Mouse (Mus musculus) kidney, adult 2 months (tissue): ENCODE measurements at regions not wholly inside any gene's neighbourhood (a gene's known extent, or its start where the extent isn't known, plus 50 kb on each side); places are given as distances from the start of the nearest gene placed in this dataset.

Experiments
- DNase-seq: peaks from one replicate; pipeline ENCODE4 v3.0.0; 2021
- H3K27ac ChIP-seq: fragments of 200-500 bp; 2 replicates; pipeline ENCODE4 v1.5.1; 2012; ENCODE audit warnings: low read depth, low read length, control low read depth, inconsistent platforms; ENCODE audit not compliant: insufficient read depth
- H3K27me3 ChIP-seq: fragments of 200-500 bp; replicated peaks from 2 replicates; pipeline ENCODE4 v1.6.1; 2012; ENCODE audit warnings: mild to moderate bottlenecking, moderate library complexity, low read length, inconsistent platforms; ENCODE audit not compliant: control insufficient read depth, insufficient read depth
- H3K36me3 ChIP-seq: fragments of 200-500 bp; 2 replicates; pipeline ENCODE4 v1.6.1; 2012; ENCODE audit warnings: mild to moderate bottlenecking, moderate library complexity, low read length, inconsistent platforms; ENCODE audit not compliant: control insufficient read depth, insufficient read depth
- H3K4me1 ChIP-seq: fragments of 200-500 bp; 2 replicates; pipeline ENCODE4 v1.6.1; 2011; ENCODE audit warnings: low read length; ENCODE audit not compliant: control insufficient read depth, insufficient read depth
- H3K4me3 ChIP-seq: fragments of 200-500 bp; 2 replicates; pipeline ENCODE4 v1.5.1; 2011; ENCODE audit warnings: mild to moderate bottlenecking, low read depth, low read length, control low read depth; ENCODE audit not compliant: insufficient read depth
- CTCF ChIP-seq: fragments of 200-500 bp; conservative IDR thresholded peaks from 2 replicates; pipeline ENCODE4 v1.5.1; 2011; ENCODE audit warnings: low read depth, mild to moderate bottlenecking, control low read depth, low read length, moderate library complexity, mixed read lengths; ENCODE audit not compliant: insufficient read depth, insufficient read length
- POLR2A ChIP-seq: fragments of 200-500 bp; IDR thresholded peaks from one replicate; pipeline ENCODE4 v1.6.1; 2011; ENCODE audit warnings: low read depth, low read length, control low read depth
- WGBS: fragments of 180-500 bp; shearing (Covaris S2); methylation state at CpG from one replicate; pipeline ENCODE4 v1.1.7; 2018; 5-methylcytosine and 5-hydroxymethylcytosine counted together

GRCm38 (mm10) chr4:91029462-91029861, 371.1 kb downstream of the Elavl2 start:
- Histone ChIP-seq H3K4me3 (no peak overlapping the region), H3K27ac (no peak overlapping the region), H3K27me3 (no peaks in the 10 kb centered on the region), H3K4me1 (no peaks in the 10 kb centered on the region), H3K36me3 (no peaks in the 10 kb centered on the region)
- WGBS = 84% methylated on average over 2 of the region's 2 CpGs
- no peak for TF ChIP-seq POLR2A
- no peak for TF ChIP-seq CTCF
- no peak for DNase-seq

- Histone ChIP-seq H3K27ac (no peak overlapping the region), H3K4me1 (no peaks in the 10 kb centered on the region), H3K4me3 (no peak overlapping the region), H3K36me3 (no peaks in the 10 kb centered on the region), H3K27me3 (no peaks in the 10 kb centered on the region)
- WGBS = 88% methylated on average over 6 of the region's 6 CpGs
- DNase-seq = no peak
- TF ChIP-seq CTCF (no peak), POLR2A (no peak)
Observed at GRCm38 (mm10) chr4:91028013-91028626, 372.5 kb downstream of the Elavl2 start.

- Histone ChIP-seq H3K27ac (no peak overlapping the region), H3K4me1 (no peaks in the 10 kb centered on the region), H3K4me3 (no peak overlapping the region), H3K36me3 (no peaks in the 10 kb centered on the region), H3K27me3 (no peaks in the 10 kb centered on the region)
- TF ChIP-seq CTCF (no peak), POLR2A (no peak)
- DNase-seq = no peak
- WGBS = 35% methylated on average over 2 of the region's 2 CpGs
Observed at GRCm38 (mm10) chr4:90996388-90997092, 404.0 kb downstream of the Elavl2 start.

GRCm38 (mm10) chr4:90964658-90965057, 435.9 kb downstream of the Elavl2 start:
- DNase-seq = no peak
- Histone ChIP-seq H3K27ac (no peak overlapping the region), H3K27me3 (no peaks in the 10 kb centered on the region), H3K4me3 (no peak overlapping the region), H3K36me3 (no peaks in the 10 kb centered on the region), H3K4me1 (no peaks in the 10 kb centered on the region)
- TF ChIP-seq CTCF (no peak), POLR2A (no peak)
- 51% methylated on average over 6 of the region's 6 CpGs for whole genome bisulfite sequencing

- no peaks in the 10 kb centered on the region for H3K36me3 ChIP-seq
- no peaks in the 10 kb centered on the region for H3K4me1 ChIP-seq
- no peak overlapping the region for H3K4me3 ChIP-seq
- no peak overlapping the region for H3K27ac ChIP-seq
- H3K27me3 ChIP-seq = no peaks in the 10 kb centered on the region
- no peak for DNase-seq
- TF ChIP-seq CTCF = no peak
- TF ChIP-seq POLR2A = no peak
- 59% methylated on average over 4 of the region's 4 CpGs for whole genome bisulfite sequencing
Observed at GRCm38 (mm10) chr4:90943687-90944385, 456.7 kb downstream of the Elavl2 start.

- no peak for DNase-seq
- H3K27me3 ChIP-seq = no peaks in the 10 kb centered on the region
- no peak for TF ChIP-seq CTCF
- no peak for TF ChIP-seq POLR2A
- H3K4me1 ChIP-seq = no peaks in the 10 kb centered on the region
- no peaks in the 10 kb centered on the region for H3K36me3 ChIP-seq
- H3K27ac ChIP-seq = no peak overlapping the region
- H3K4me3 ChIP-seq = no peak overlapping the region
- WGBS = 87% methylated on average over 6 of the region's 6 CpGs
Observed at GRCm38 (mm10) chr4:90917312-90918107, 483.1 kb downstream of the Elavl2 start.

- TF ChIP-seq POLR2A (no peak), CTCF (no peak)
Observed at GRCm38 (mm10) chr4:90906311-90906710, 494.3 kb downstream of the Elavl2 start.

More at GRCm38 (mm10) chr4:90906311-90906710, 494.3 kb downstream of the Elavl2 start:
- Histone ChIP-seq H3K27me3 (no peaks in the 10 kb centered on the region), H3K36me3 (no peaks in the 10 kb centered on the region), H3K4me1 (no peaks in the 10 kb centered on the region), H3K27ac (no peak overlapping the region), H3K4me3 (no peak overlapping the region)
- WGBS = 98% methylated on average over 1 of the region's 1 CpGs
- no peak for DNase-seq
